10 mouse cellular contexts compared by ENCODE assay signal in genomic region chr16:59598997-59599396, GRCm38 (mm10). TPM values are rescaled to one million over a fixed set of nuclear protein-coding genes. Genes with fewer than 3 reads are reported as not detected.
A peak's percentile ranks its signal among the peaks of the same experiment; 100 is the strongest.
DNase-seq lines count a peak whose midpoint lies in the region; ATAC-seq lines count a peak whose summit lies in the region.
"Had no signal": no experiment of that assay in that cellular context is flagged by ENCODE, and none has a peak within 500 bp of the region (broad histone marks: within the 10 kb centered on the region; RNA-seq: fewer than 3 reads in every experiment).

No protein-coding gene starts in this region.

- no peak for ATAC-seq in heart, embryonic 15.5 days (replicated peaks; ENCODE audit: insufficient number of reproducible peaks, insufficient read depth, low FRiP score, low read depth)
- no peak for ATAC-seq in limb, embryonic 13.5 days (ENCODE audit: low FRiP score, low read depth)

- intact Hi-C loops in left cerebral cortex, postnatal 25 days (cut with DNase I): no loop called here

- H3K4me2 ChIP-seq in heart, embryonic 15.5 days: peak overlapping the region; percentile 64
- peak overlapping the region; percentile 73 for H3K4me2 ChIP-seq in limb, embryonic 13.5 days (replicated peaks)

- H3K27me3 ChIP-seq in heart, embryonic 10.5 days (ENCODE audit: insufficient read depth, poor library complexity, severe bottlenecking): no peaks in the 10 kb centered on the region
- H3K27me3 ChIP-seq in heart, embryonic 15.5 days: no peaks in the 10 kb centered on the region
- H3K27me3 ChIP-seq in limb, embryonic 13.5 days: no peaks in the 10 kb centered on the region

- no peak for DNase-seq in heart, embryonic 10.5 days (ENCODE audit: low spot score)
- DNase-seq in heart, adult 8-10 months (ENCODE audit: low spot score): no peak
- peak; percentile 47 for DNase-seq in brain, adult 2 months (ENCODE audit: low read depth, low spot score)
- no peak for DNase-seq in testis, postnatal 10 days (ENCODE audit: low spot score)
- no peak for DNase-seq in left cerebral cortex, postnatal 25 days (ENCODE audit: low spot score in 2 of 2)
- no peak for DNase-seq in kidney, adult 18-20 months
- DNase-seq: cerebellum, adult 9-10 months had no signal

- H3K4me1 ChIP-seq in heart, embryonic 10.5 days: peaks cover 48% of the 10 kb centered on the region
- H3K4me1 ChIP-seq in heart, embryonic 15.5 days (replicated peaks): peaks cover 36% of the 10 kb centered on the region
- H3K4me1 ChIP-seq in limb, embryonic 13.5 days: peaks cover 31% of the 10 kb centered on the region

- H3K36me3 ChIP-seq in heart, embryonic 10.5 days: no peaks in the 10 kb centered on the region
- no peaks in the 10 kb centered on the region for H3K36me3 ChIP-seq in heart, embryonic 15.5 days
- no peaks in the 10 kb centered on the region for H3K36me3 ChIP-seq in limb, embryonic 13.5 days

- WGBS in heart, embryonic 10.5 days: 26% methylated on average over 4 of the region's 4 CpGs
- 24% methylated on average over 4 of the region's 4 CpGs for WGBS in heart, embryonic 15.5 days
- WGBS in limb, embryonic 13.5 days: 15% methylated on average over 4 of the region's 4 CpGs

- H3K9me3 ChIP-seq in heart, embryonic 10.5 days: no peaks in the 10 kb centered on the region
- no peaks in the 10 kb centered on the region for H3K9me3 ChIP-seq in heart, embryonic 15.5 days (replicated peaks)
- 0 out of 2 replicates have a peak, but pooled peaks cover 3% of the 10 kb centered on the region for H3K9me3 ChIP-seq in limb, embryonic 13.5 days

- peak overlapping the region; percentile 97 for H3K9ac ChIP-seq in heart, embryonic 15.5 days
- 0 out of 2 replicates have a peak overlapping the region, but pooled peaks have one; percentile 43 for H3K9ac ChIP-seq in limb, embryonic 13.5 days

- H3K27ac ChIP-seq in heart, embryonic 10.5 days: peak overlapping the region; percentile 99
- H3K27ac ChIP-seq in heart, embryonic 15.5 days: peak overlapping the region; percentile 98
- H3K27ac ChIP-seq in limb, embryonic 13.5 days: no peak overlapping the region

- peak overlapping the region; percentile 96 for H3K4me3 ChIP-seq in heart, embryonic 10.5 days
- peak overlapping the region; percentile 96 for H3K4me3 ChIP-seq in heart, embryonic 15.5 days
- peak overlapping the region; percentile 73 for H3K4me3 ChIP-seq in limb, embryonic 13.5 days
- H3K4me3 ChIP-seq: megakaryocyte, embryonic 14.5 days had no signal

RNA-seq across cellular contexts. Expression of gene Crybg3, which starts 1.8 kb away (rescaled TPM):
- 11.4 and 17.5 TPM in 2 replicates for polyA plus RNA-seq in heart, embryonic 10.5 days (2016; fragmentation: Nextera tagmentation; extraction: Ambion mirVana)
- total RNA-seq in heart, adult 8-10 months (2022): 10 to 100 TPM; 71.6 to 83.9 (median 77.2) TPM
- polyA plus RNA-seq in heart, embryonic 15.5 days (2015; fragmentation: Nextera tagmentation; extraction: Ambion mirVana): 10.6 and 11.3 TPM in 2 replicates
- polyA plus RNA-seq in limb, embryonic 13.5 days (2015; fragmentation: Nextera tagmentation; extraction: Ambion mirVana): 8.0 and 9.5 TPM in 2 replicates
- 1 to 10 TPM; 5.9 to 6.2 TPM for total RNA-seq in left cerebral cortex, postnatal 25 days (2021)

RNA-seq across cellular contexts. Expression of gene Arl6, which starts 40.2 kb away (rescaled TPM):
- 22.6 and 24.0 TPM in 2 replicates for polyA plus RNA-seq in heart, embryonic 10.5 days (2016; fragmentation: Nextera tagmentation; extraction: Ambion mirVana)
- total RNA-seq in heart, adult 8-10 months (2022): 1 to 10 TPM; 4.1 to 5.5 (median 4.8) TPM
- polyA plus RNA-seq in heart, embryonic 15.5 days (2015; fragmentation: Nextera tagmentation; extraction: Ambion mirVana): 19.2 and 22.2 TPM in 2 replicates
- 33.6 and 35.2 TPM in 2 replicates for polyA plus RNA-seq in limb, embryonic 13.5 days (2015; fragmentation: Nextera tagmentation; extraction: Ambion mirVana)
- 10 to 100 TPM; 29.6 to 32.1 TPM for total RNA-seq in left cerebral cortex, postnatal 25 days (2021)
